Mouse (Mus musculus) liver, embryonic 14.5 days (tissue): ENCODE data around the gene Hrk.

Source experiments
- CTCF ChIP-seq: IDR thresholded peaks from 2 replicates; pipeline ENCODE4 v1.5.1; 2016; ENCODE audit warnings: antibody characterized with exemption, low read depth, control low read depth
- EP300 ChIP-seq: IDR thresholded peaks from 2 replicates; pipeline ENCODE4 v1.6.1; 2016; ENCODE audit warnings: antibody characterized with exemption, low read depth

DNA sequence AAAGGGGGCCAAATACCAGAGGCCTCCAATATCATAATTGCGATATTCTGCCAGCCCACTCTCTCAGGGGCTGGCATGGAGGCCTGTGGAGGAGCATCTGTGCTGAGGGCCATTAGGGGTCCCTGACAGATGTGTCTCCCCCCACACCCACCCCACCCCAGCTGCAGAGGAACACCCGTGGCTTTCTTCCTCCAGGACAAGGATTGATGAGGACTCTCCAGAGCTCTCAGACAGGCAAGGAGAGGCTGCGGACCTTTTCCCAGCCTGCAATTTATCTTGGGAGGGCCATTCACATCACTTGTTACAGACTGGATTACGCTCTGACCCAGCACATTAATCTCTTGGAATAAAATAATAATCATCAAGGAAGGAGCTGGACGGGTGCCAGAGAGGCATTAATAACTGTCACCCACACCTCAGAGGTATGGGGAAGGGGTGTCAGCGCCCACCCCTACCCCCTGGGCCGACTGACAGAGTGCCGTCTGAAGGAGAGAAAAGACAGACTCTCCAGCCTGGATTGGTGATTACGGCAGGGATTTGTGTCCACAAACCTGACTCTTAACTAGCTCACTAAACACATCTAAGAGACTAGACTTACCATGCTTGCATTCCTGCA lies 58.8 kb downstream of the Hrk start:
- TF ChIP-seq CTCF: no peak
- TF ChIP-seq EP300: no peak
